Mouse (Mus musculus) forebrain, embryonic 16.5 days (tissue): ENCODE measurements at regions not wholly inside any gene's neighbourhood (a gene's known extent, or its start where the extent isn't known, plus 50 kb on each side); places are given as distances from the start of the nearest gene placed in this dataset.

ENCODE experiments used
- ATAC-seq: fragments of 200-750 bp; cut with Nextera tagmentation; 2 replicates; pipeline ENCODE4 v1.8.0; 2017; ENCODE audit warnings: mild to moderate bottlenecking, moderate library complexity
- H3K27ac ChIP-seq: fragments of 300-500 bp; sonication (generic); 2 replicates; pipeline ENCODE4 v1.5.1; 2014; ENCODE audit warnings: low read length, control low read depth
- H3K27me3 ChIP-seq: fragments of 300-500 bp; sonication (generic); replicated peaks from 2 replicates; pipeline ENCODE4 v1.6.1; 2014; ENCODE audit warnings: low read length; ENCODE audit not compliant: control insufficient read depth, insufficient read depth
- H3K36me3 ChIP-seq: fragments of 300-500 bp; sonication (generic); 2 replicates; pipeline ENCODE4 v1.6.1; 2014; ENCODE audit not compliant: control insufficient read depth, insufficient read depth
- H3K4me1 ChIP-seq: fragments of 300-500 bp; sonication (generic); replicated peaks from 2 replicates; pipeline ENCODE4 v1.6.1; 2014; ENCODE audit warnings: low read length; ENCODE audit not compliant: control insufficient read depth, insufficient read depth
- H3K4me2 ChIP-seq: fragments of 300-500 bp; sonication (generic); 2 replicates; pipeline ENCODE4 v1.6.1; 2014; ENCODE audit warnings: mild to moderate bottlenecking, low read length, control low read depth
- H3K4me3 ChIP-seq: fragments of 300-500 bp; sonication (generic); replicated peaks from 2 replicates; pipeline ENCODE4 v1.5.1; 2014; ENCODE audit warnings: mild to moderate bottlenecking, low read length, control low read depth
- H3K9ac ChIP-seq: fragments of 300-500 bp; sonication (generic); replicated peaks from 2 replicates; pipeline ENCODE4 v1.6.1; 2014; ENCODE audit warnings: low read depth, low read length, control low read depth
- H3K9me3 ChIP-seq: fragments of 300-500 bp; sonication (generic); 2 replicates; pipeline ENCODE4 v1.6.1; 2016; ENCODE audit warnings: low read length; ENCODE audit not compliant: control insufficient read depth
- WGBS: fragments of 180-500 bp; shearing (Covaris S2); extraction: QIAGEN DNeasy Blood & Tissue Kit; methylation state at CpG from one replicate; pipeline ENCODE4 v1.1.7; 2014; 5-methylcytosine and 5-hydroxymethylcytosine counted together

- Histone ChIP-seq H3K4me2 (no peak overlapping the region), H3K36me3 (no peaks in the 10 kb centered on the region), H3K4me1 (no peaks in the 10 kb centered on the region), H3K27ac (no peak overlapping the region), H3K4me3 (no peak overlapping the region), H3K9ac (no peak overlapping the region), H3K9me3 (no peaks in the 10 kb centered on the region), H3K27me3 (no peaks in the 10 kb centered on the region)
- peak; percentile 45; the same call in 1 of the 2 replicates for ATAC-seq
- 88% methylated on average over 7 of the region's 7 CpGs for WGBS
These were observed 74.0 kb upstream of the Tsc22d1 start for GRCm38 (mm10) chr14:76340789-76341188.

- ATAC-seq: peak; percentile 38; the same call in 1 of the 2 replicates
- no peak overlapping the region for H3K4me3 ChIP-seq
- H3K4me1 ChIP-seq: no peaks in the 10 kb centered on the region
- H3K4me2 ChIP-seq: no peak overlapping the region
- WGBS: 81% methylated on average over 10 of the region's 10 CpGs
- no peaks in the 10 kb centered on the region for H3K36me3 ChIP-seq
- no peaks in the 10 kb centered on the region for H3K9me3 ChIP-seq
- H3K27me3 ChIP-seq: no peaks in the 10 kb centered on the region
- no peak overlapping the region for H3K27ac ChIP-seq
- no peak overlapping the region for H3K9ac ChIP-seq
These were observed 73.5 kb upstream of the Tsc22d1 start for GRCm38 (mm10) chr14:76341226-76341625.

- no peak overlapping the region for H3K27ac ChIP-seq
- no peak overlapping the region for H3K4me2 ChIP-seq
- H3K9me3 ChIP-seq: no peaks in the 10 kb centered on the region
- no peak for ATAC-seq
- no peak overlapping the region for H3K4me3 ChIP-seq
- no peaks in the 10 kb centered on the region for H3K36me3 ChIP-seq
- no peaks in the 10 kb centered on the region for H3K27me3 ChIP-seq
- no peaks in the 10 kb centered on the region for H3K4me1 ChIP-seq
- no peak overlapping the region for H3K9ac ChIP-seq
- 61% methylated on average over 9 of the region's 9 CpGs for WGBS
These were observed 62.9 kb upstream of the Tsc22d1 start for GRCm38 (mm10) chr14:76351856-76352255.

- WGBS: 64% methylated on average over 2 of the region's 2 CpGs
- H3K4me1 ChIP-seq: no peaks in the 10 kb centered on the region; the same call in 1 of the 2 replicates
- H3K4me2 ChIP-seq: no peak overlapping the region
These were observed 58.6 kb upstream of the Tsc22d1 start for GRCm38 (mm10) chr14:76356161-76356560.

GRCm38 (mm10) chr14:76359837-76360410 is 54.8 kb upstream of the Tsc22d1 start:
- no peak overlapping the region for H3K4me3 ChIP-seq
- H3K9me3 ChIP-seq: 0 out of 2 replicates have a peak, but pooled peaks cover 3% of the 10 kb centered on the region
- H3K4me1 ChIP-seq: no peaks in the 10 kb centered on the region; the same call in 1 of the 2 replicates
- no peaks in the 10 kb centered on the region for H3K27me3 ChIP-seq
- ATAC-seq: no peak
- H3K9ac ChIP-seq: no peak overlapping the region
- no peak overlapping the region for H3K4me2 ChIP-seq
- no peaks in the 10 kb centered on the region for H3K36me3 ChIP-seq
- 90% methylated on average over 11 of the region's 11 CpGs for WGBS
- no peak overlapping the region for H3K27ac ChIP-seq

More at GRCm38 (mm10) chr14:76356161-76356560, 58.6 kb upstream of the Tsc22d1 start:
- H3K36me3 ChIP-seq: no peaks in the 10 kb centered on the region
- H3K27me3 ChIP-seq: no peaks in the 10 kb centered on the region
- no peak for ATAC-seq
- H3K9me3 ChIP-seq: 0 out of 2 replicates have a peak, but pooled peaks cover 3% of the 10 kb centered on the region
- H3K9ac ChIP-seq: no peak overlapping the region
- no peak overlapping the region for H3K4me3 ChIP-seq
- no peak overlapping the region for H3K27ac ChIP-seq

GRCm38 (mm10) chr14:76364034-76364433 is 50.7 kb upstream of the Tsc22d1 start:
- Histone ChIP-seq H3K4me1 (no peaks in the 10 kb centered on the region; the same call in 1 of the 2 replicates), H3K4me3 (no peak overlapping the region), H3K9me3 (0 out of 2 replicates have a peak, but pooled peaks cover 2% of the 10 kb centered on the region), H3K27me3 (no peaks in the 10 kb centered on the region), H3K27ac (no peak overlapping the region), H3K4me2 (no peak overlapping the region), H3K9ac (no peak overlapping the region), H3K36me3 (no peaks in the 10 kb centered on the region)
- ATAC-seq: no peak
- WGBS: 94% methylated on average over 4 of the region's 4 CpGs
